Mouse (Mus musculus): Measurements from ENCODE around the gene Dlg5.

Gene Dlg5

DNA sequence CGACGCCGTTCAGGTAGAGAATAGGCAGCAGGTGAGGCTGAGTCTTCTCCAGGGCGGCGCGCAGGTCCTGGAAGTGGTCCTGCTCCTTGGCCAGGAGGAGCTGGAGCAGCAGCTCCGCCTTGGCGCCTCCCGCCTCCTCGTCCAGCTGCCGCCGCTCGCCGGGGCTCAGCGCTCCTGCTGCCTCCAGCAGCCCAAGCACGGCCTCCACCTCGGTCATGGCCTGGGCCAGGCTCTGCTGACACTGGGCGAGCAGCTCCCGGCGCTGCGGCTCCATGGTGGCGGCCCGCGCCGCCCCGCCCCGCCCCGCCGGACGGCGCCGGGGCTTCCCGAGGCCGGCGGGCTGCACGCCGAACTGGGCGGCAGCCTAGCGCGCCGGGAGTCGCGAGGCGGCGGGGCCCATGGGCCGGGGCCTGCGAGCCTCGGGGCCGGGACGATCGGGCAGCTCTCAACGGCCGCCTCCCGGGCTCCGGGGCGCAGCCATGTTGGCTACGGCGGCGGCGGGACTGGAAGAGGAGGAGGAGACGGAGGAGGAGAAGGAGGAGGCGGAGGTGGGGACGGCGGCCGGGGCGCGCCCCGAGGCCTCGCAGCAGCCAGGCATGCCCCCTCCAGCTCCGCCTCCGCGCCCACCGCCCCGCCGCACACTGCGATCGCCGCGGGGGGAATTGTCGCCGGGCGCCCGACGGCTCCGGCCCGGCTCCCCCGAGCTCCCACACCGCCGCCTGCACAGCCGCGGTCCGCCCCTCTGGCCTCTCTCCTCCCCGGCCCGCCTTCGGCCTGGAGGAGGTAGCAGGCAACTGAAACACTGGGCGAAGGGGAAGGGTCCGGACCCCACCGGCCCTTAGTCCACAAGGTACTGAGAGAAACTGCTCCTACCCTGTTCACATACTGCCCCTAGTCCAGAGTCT is at the start of gene Dlg5:
Dlg5 (minus strand) TSS at position 744 of the 905 bp plus-strand sequence.
- in situ Hi-C loops (cut with MboI, MseI), result no loop called here

DNA sequence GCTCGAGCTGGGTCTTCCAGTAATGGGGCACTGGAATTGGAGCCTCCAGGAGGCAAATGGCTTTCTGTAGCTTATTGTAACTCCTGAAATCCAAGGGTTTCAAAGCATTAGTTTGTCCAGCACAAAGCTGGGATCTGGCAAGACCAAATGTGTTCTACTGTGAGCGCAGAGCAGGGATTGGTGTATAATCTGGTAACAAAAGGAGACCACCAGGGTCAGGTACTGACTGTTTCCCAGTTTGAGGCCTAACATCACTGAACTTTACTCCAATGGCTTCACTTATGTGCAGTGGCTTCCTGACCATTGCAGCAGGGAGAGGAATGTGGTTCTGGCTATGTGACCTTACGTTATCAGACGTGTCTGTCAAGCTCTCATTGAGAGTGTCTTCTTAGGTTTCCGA is 47.9 kb upstream of the Dlg5 start:
- in situ Hi-C loops (cut with MboI, MseI), result loop anchor here (10.0 kb wide), 1 partner anchor 1649 kb away; no protein-coding TSS in a partner anchor

DNA sequence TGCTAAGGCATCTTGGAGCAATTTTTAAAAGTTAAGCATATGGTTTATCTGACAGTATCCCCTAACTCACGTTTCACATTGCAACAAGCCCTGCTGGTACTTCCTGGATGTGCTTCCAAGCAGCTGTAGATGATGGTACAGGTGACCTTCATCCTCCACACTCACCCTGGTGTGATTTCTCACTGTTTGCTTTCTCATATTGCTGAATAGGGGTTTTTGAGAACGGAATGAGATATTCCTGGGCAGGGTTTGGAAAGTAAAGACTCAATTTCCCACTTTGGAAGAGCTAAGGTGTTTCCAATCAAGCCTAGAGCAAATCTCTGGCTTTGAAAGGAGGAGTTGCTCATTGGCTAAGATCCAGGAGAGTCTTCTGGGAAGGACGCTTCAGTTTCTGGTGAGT is 47.2 kb upstream of the Dlg5 start, which contains the start of gene E330034G19Rik:
E330034G19Rik (plus strand) TSS at position 301 of the 400 bp plus-strand sequence.
- in situ Hi-C loops (cut with MboI, MseI), result loop anchor here (10.0 kb wide), 1 partner anchor 1648 kb away; no protein-coding TSS in a partner anchor

DNA sequence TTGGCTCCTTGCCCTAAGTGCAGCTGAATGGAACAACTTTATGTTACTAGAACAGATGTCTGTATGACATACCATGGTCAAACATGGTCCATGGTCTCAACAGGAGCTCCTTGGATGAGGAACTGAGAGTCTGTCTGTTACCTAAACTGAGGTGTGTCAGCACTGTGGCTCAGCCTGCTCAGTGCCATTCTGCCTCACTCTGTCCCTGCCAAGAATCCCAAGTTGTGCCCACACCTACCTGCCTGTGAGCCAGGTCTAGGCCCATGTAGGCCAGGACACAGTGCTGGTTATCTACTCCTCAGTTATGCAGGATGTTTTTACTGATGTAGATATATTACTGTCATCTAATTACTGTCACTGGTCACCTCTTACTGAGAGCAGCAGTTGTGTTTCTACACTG is 45.0 kb upstream of the Dlg5 start:
- in situ Hi-C loops (cut with MboI, MseI), result loop anchor here (10.0 kb wide), 1 partner anchor 1646 kb away; no protein-coding TSS in a partner anchor

DNA sequence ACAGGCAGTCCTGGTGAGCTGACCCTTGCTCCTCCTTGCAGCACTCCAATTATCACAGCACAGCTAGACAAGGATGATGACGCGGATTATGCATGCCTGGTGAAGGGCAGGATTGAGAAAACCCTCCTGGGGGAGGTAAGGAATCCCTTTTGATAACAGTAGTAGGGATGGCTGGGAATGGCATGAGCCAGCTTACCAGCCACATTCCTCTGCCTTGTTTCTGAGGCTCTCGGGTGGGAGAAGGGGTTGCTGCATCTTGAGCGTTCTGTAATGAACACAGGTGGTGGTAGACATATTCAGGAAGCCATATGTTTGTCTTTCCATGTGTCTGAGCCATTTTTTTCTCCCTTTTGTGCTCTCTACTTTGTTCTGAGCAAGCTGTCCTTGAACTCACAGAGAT is 40.4 kb upstream of the Dlg5 start:
- in situ Hi-C loops (cut with MboI, MseI), result no loop called here

DNA sequence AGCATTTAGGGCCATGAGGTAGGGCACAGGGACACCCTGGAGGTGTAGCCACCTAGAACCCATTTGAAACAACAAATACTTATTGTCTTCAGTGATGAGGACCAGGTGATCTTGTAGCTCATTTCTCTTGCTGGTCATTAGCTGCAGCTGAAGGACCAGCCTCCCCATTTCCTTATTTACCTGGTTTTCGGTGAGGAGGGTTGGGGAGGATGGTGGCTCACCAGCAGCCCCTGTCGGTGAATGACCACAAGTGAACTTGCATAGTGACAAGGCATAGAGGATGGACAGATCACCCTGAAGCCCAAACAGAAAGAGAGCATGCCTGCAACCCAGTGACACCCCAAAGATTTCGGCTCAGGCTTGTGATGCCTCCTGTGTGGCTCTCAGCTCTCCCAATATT is 36.6 kb upstream of the Dlg5 start:
- in situ Hi-C loops (cut with MboI, MseI), result no loop called here

DNA sequence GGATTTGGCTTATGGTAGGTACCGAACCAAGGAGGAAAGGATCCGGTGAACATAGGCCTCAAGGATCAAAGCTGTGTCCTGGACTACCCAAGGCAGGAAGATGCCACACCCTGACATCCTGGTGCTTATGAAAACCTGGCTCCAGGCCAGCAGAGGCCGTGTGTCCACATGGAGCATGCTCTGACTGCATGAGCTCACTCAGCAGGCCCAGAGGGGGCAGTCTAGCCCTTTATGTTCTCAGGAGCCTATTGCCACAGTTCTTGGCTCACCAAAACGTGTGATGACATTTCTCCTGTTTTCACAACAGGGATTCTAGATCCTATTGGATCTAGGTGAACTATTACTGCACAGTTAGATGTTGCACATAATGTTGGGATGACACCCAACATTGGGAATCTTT is 35.6 kb upstream of the Dlg5 start:
- in situ Hi-C loops (cut with MboI, MseI), result no loop called here

DNA sequence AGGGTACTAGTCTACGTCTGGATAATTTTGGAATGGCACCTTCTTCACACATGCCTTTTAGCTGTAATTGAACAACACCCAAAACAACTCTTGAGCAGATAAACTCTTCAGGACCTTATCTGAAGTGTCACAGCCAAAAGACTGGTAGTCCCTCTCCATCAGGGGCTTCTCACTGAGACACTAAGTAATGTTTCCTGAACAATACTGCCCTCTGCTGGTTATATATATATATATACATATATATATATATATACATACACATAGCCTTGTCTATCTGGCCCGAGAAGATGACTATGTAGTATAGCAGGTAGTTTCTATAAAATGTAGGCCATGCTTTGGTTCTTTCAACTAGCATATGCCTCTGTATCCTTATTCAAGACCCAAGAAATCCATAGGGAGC is 29.8 kb upstream of the Dlg5 start:
- in situ Hi-C loops (cut with MboI, MseI), result no loop called here

DNA sequence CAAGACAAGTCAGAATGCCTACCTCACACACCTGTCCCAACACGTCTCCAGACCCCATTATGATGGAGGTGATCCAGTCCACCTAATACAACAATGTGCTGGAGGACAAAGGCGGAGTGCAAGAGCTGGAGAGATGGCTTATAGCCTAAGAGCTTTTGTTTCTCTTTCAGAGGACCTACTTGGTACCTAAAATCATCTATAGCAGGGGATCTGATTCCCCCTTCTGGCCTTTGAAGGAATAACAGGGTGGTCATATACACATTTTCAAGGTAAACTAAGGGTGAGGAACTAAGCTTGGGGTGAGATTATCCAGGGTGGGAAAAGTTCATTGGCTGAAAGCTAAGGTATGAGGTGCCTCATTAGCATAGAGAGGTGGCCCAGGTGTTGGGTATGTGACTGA is 27.9 kb upstream of the Dlg5 start:
- in situ Hi-C loops (cut with MboI, MseI), result no loop called here

DNA sequence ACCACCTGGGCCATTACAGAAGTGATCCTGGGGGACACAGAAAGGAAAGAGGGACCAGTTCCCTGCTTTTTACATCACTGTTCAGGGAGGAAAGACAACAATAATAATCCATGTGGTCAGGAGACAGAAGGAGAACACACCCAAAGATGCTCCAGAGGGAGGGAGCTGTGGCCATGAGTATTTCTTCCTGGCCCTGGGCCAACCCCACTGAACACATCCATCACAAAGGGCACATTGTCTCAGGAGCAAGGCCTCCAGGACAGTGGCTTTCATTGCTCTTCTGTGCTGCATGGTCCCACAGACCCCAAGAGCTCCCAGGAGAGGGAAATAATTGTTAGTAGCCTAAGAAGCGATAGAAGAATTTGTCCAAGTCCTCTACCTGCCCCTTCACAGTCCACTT is 23.9 kb upstream of the Dlg5 start:
- in situ Hi-C loops (cut with MboI, MseI), result no loop called here

DNA sequence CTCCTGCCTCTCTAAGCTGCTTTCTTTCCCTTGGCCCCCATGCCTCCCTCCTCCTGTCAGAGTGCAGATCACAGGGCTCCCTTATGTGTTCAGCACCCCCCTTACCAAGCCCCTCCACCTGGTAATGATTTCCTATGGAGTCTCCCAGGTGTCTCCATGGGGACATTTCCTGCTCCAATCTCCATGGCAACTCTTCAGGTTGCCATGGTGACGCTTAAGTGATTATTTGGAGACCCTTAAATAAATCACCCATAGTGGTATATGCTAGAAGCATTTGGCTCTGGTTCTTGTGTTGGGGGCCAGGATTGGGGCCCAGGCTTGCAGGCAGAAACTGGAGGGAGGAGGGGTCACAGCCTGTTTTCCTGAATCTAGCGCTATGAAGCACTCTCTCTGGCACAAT is 17.2 kb upstream of the Dlg5 start:
- in situ Hi-C loops (cut with MboI, MseI), result no loop called here

DNA sequence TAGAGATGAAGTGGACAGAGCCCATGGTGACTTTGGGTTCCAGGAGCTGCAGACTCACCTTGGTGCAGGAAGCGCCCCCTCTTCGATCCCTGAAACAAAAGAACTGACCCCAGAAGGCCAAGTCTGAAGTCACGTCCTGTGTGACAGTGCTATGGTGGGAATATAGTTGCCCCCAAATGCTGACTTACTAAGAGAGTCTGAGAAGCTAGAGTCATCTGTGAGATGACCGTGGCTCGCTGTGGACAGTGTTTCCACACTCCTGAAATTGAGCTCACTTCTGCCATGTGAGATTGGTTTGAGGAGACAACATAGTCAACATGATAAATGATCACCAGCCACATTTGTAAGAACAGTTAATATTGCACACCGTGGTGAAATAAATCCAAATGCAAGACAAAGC is 16.7 kb upstream of the Dlg5 start:
- in situ Hi-C loops (cut with MboI, MseI), result no loop called here

DNA sequence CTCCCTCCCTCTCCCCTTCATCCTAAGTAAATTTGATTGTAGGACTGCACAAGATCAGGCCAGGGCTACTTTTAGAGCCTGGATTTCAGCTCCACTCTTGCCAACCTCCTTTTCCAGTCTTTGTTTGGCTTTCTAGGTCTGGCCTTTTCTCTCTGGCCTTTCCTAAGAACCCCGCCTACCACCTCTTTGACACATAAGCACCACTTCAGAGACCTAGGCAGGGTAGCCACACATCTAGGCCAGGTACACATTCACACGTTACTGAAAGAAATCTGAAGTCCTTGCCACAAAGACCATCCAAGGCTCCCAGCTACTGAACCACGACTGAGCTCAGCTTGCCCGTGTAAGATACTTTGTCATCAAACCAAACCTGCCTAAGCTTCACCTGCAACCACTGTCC is 14.7 kb upstream of the Dlg5 start:
- in situ Hi-C loops (cut with MboI, MseI), result no loop called here

DNA sequence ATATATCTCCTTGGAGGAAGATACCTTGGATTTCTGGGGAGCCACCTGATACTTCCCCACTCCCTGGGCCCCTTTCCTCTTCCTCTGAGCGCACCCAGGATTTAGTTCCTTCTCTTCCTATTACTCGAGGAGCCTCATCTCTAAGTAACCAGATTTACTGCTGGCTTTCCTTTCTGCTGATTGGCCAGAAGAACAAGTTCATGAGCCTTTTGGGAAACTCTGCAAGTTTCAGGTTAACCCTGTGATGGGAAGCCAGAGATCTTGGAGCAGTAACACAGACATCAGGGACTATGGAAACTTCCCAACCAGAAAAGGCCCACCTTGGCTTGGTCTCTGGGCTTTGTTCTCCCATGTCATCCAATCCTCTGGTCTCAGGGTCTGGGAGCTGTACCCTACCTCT is 10.2 kb upstream of the Dlg5 start:
- in situ Hi-C loops (cut with MboI, MseI), result no loop called here

DNA sequence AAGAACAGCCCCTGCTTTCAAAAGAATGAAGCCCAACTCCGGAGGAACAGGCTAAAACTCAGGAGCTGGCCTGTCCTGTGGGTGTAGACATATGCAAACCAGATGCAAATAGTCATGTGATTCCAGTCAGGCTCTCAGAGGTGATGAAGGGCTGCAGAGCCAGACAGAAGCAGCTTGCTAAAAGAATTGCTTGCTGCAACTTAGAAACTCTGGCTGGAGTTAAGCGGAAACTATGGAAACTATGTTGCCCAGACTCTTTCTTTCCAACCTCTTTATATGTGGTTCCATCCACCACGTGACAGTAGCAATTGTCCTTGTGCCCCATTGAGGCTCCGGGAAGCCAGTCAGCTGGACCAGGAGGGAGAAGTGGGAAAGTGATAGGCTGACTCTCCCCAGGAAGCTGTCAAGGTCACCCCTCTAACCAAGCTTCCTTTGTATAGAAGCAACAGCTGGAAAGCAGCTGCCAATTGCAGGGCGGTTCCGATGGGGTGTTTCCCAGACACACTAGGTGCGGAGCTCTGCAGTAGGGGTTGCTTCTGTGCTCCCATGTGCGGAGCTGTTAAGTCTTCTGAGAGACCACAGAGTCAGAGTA is 8.0 kb upstream of the Dlg5 start:
- in situ Hi-C loops (cut with MboI, MseI), result no loop called here

DNA sequence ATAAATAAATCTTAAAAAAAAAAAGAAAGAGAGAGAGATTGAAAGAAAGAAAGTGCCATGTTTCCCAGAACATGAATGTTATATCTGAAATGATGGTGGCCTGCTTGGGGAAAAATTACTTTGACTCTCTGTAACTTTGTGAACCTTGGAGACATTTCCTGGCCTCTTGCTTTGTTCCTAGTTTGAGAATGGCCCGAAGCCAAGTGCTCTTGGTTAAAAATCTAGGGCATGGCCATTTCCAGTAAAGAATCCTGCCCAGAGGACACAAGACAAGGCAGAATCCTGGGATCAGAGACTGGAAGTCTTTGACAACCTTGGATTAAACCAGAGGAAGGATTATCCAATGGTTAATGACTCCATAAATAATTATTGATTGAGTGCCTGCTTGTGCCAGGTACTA is 5.6 kb upstream of the Dlg5 start:
- in situ Hi-C loops (cut with MboI, MseI), result no loop called here

DNA sequence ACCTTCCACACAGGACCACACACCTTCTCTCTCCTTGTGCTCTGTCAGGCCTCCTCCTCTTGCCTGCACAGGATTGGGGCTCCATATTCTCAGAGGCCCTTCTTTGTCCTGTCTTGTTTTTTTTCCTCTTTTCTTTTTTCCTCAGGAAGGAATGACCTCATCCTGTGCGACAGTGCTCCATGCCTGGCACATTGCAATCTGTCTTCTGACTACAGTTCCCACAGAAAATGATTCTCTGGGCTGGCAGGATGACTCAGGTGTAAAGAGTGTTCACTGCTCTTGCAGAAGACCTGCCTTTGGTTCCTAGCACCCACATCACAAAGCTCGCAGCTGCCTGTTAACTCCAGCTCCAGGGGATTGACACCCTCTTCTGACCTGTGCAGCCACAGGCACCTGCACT is 4.2 kb upstream of the Dlg5 start:
- in situ Hi-C loops (cut with MboI, MseI), result no loop called here

DNA sequence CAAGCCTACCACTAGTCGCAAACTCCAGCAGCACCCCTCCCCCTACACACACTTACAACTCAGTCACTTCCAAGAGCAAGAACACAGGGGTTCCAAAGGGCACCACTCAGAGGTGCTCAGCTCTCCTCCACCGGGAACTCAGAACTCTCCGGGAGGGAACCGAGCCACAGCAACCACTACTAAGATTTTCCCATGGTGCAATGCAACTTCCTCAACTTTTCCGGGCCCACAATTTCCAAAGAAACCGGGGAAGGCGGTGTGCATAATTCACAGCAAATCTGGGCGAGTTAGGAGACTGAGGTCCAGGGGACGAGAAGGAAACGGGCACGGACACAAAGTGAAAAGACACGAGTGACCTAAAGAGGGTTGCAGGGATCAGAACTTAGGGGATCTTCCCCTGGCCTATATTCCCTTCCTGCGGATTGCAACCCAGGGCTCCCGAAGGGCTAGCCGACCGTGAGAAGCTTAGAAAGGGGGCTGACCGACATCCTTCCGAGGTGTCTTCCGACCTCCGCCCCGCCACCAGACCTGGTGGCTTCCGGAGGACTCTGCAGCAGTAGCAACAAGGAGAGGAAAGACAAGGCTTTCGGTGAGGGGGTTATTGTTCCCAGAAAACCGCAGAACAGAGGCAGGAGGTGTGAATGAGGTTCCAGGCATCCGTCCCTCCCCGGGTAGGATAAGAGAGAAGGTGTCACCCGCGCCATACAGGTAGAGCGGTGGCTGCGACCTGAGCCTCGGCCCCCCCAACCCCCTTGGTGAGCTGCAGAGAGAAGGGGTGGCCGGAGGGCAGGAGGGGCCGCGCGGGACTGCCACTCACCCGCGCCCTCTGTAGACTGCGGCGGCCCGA is 1.2 kb downstream of the Dlg5 start:
- in situ Hi-C loops (cut with MboI, MseI), result no loop called here

DNA sequence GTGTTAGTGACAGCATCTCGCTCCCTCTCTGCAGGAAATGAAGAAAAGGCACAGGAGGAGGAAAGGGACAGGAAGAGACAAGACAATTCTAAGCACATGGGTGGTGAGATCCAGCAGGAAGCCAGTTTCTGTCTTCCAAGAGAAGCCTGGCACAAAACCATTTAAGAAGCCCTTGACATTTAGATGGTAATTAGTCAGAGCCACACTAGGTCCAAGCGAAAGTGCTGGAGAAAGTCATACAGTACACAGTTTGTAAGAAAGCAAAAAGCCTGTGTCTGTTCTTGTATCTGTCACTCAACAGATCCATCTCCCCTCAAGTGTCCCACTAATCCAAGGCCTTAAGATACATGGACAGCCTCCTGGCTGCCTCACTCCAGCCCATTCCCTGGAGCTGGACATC is 3.7 kb downstream of the Dlg5 start:
- in situ Hi-C loops (cut with MboI, MseI), result no loop called here

DNA sequence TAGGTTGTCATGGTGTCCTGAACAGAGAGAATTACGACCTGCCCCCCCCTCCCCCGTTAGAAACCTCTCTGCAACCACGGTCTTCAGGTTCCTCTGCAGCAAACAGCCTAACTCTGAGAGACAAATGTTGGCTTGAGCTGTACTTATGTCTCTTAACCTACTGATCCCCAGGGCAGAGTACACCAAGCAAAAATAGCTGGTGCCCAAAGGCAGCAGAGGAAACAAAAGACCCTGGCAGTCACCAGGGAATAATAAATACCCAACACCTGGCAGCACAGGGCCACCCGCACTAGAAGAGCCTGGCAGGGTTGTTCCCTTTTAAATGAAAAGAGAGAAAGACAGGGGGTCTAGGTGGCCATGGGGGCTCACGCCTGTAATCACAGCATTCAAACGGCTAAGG is 4.9 kb downstream of the Dlg5 start:
- in situ Hi-C loops (cut with MboI, MseI), result no loop called here

DNA sequence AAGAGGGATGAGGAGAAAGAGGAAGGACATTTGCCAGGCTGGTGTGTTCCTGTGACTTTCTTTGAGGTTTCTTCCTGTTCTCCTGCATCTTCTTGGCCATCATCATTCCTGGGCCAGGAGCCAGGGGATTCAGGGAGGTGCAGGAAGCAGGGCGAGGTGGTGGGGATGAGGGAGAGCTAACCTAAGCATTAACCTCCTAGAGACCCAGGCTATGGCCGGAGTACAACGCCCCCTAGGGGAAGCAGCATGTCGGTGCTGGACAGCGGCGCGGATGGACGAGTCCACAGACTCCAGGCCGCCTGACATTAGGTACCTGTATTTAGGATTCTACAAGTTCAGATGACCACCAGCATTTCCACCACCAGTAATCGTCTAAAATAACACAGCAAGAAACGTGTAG is 6.1 kb downstream of the Dlg5 start:
- in situ Hi-C loops (cut with MboI, MseI), result no loop called here

DNA sequence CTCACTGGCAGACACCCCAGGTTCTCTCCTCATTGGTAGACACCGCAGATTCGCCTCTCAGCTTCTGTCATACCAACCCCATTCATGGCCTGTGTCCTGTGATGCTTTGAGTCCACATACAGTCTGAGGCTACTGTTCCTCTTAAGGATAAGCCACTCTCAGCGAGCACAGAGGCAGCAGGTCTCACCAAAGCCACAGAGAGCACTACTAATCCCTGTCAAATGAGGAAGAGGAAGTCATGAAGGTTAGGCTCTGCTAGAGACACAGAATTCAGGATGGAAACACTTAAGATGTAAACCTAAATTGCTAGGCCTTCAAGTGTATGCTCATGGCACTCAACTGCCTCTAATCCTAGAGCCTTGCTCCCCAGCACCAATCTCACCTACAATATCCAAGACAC is 9.8 kb downstream of the Dlg5 start:
- in situ Hi-C loops (cut with MboI, MseI), result no loop called here
